Mouse (Mus musculus) CH12.LX (cell line): ENCODE results near the gene Trio.

Source experiments
- CHD2 ChIP-seq: IDR thresholded peaks from 2 replicates; pipeline ENCODE4 v1.6.1; 2011; ENCODE audit warnings: low read length, improper control_type of control experiment
- CTCF ChIP-seq, 2 experiments: IDR thresholded peaks in 1 of 2; conservative IDR thresholded peaks in 1 of 2; 2 replicates each; pipeline ENCODE4 v1.5.1; 2011 to 2012; ENCODE audit warnings: low read depth in 2 of 2, low read length in 2 of 2, improper control_type of control experiment in 1 of 2, inconsistent platforms in 1 of 2, mild to moderate bottlenecking in 1 of 2, moderate library complexity in 1 of 2
- ELF1 ChIP-seq: IDR thresholded peaks from 2 replicates; pipeline ENCODE4 v1.6.1; 2014; ENCODE audit warnings: low read depth, mild to moderate bottlenecking, inconsistent platforms, low read length, improper control_type of control experiment
- EP300 ChIP-seq: IDR thresholded peaks from 2 replicates; pipeline ENCODE4 v1.6.1; 2011; ENCODE audit warnings: low read length, improper control_type of control experiment
- ETS1 ChIP-seq: conservative IDR thresholded peaks from 2 replicates; pipeline ENCODE4 v1.6.1; 2012; ENCODE audit warnings: low read depth, mild to moderate bottlenecking, inconsistent platforms, low read length, improper control_type of control experiment, moderate library complexity
- MAZ ChIP-seq: IDR thresholded peaks from 2 replicates; pipeline ENCODE4 v1.6.1; 2012; ENCODE audit warnings: low read depth, mild to moderate bottlenecking, inconsistent platforms, low read length, improper control_type of control experiment, moderate library complexity
- NELFE ChIP-seq: IDR thresholded peaks from 2 replicates; pipeline ENCODE4 v1.6.1; 2011; ENCODE audit warnings: low read depth, low read length, improper control_type of control experiment
- PAX5 ChIP-seq: IDR thresholded peaks from 2 replicates; pipeline ENCODE4 v1.6.1; 2012; ENCODE audit warnings: low read length, inconsistent platforms, mixed read lengths
- POLR2A ChIP-seq: IDR thresholded peaks from 2 replicates; pipeline ENCODE4 v1.6.1; 2011; ENCODE audit warnings: low read depth, mild to moderate bottlenecking, improper control_type of control experiment, low read length
- POLR2AphosphoS2 ChIP-seq: IDR thresholded peaks from 2 replicates; pipeline ENCODE4 v1.6.1; 2011; ENCODE audit warnings: low read depth, low read length, improper control_type of control experiment
- RCOR1 ChIP-seq: conservative IDR thresholded peaks from 2 replicates; pipeline ENCODE4 v1.6.1; 2012; ENCODE audit warnings: low read depth, mild to moderate bottlenecking, inconsistent platforms, low read length, improper control_type of control experiment

DNA sequence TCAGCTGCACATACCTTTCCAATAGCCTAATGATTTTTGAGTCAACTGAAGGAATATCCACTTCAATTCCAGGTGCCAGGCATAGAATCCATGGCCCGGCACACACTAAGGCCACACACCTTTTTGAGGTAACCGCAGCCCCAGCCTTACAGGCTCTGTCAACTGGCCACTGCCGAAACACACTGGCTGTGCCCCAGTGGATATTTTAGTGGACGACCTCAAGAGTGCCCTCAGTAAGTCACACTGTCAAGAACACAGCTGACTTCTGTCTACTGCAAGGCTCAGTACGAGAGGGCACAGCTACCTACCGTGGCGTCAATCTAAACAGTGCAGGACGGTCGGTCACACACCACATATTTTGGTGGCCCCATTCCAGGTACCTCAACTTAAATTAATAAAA, 114.5 kb downstream of the Trio start:
- TF ChIP-seq CTCF (conservative IDR thresholded peaks at IDR 0.05 in 1 of 2, IDR thresholded peaks at IDR 0.05 in 1 of 2; ENCODE audit: low read depth in 2 of 2, low read length in 2 of 2) = no peak
- TF ChIP-seq NELFE = no peak
- TF ChIP-seq ETS1 = no peak
- TF ChIP-seq POLR2AphosphoS2 = no peak
- TF ChIP-seq POLR2A = no peak
- TF ChIP-seq CHD2 = no peak
- no peak for TF ChIP-seq RCOR1
- TF ChIP-seq EP300 = no peak
- TF ChIP-seq PAX5 = no peak
- TF ChIP-seq ELF1 = no peak
- no peak for TF ChIP-seq MAZ
